ENCODE assay signal across 17 mouse cellular contexts in genomic region chr14:78692602-78693001, GRCm38 (mm10).
"Had no signal": no experiment of that assay in that cellular context is flagged by ENCODE, and none has a peak within 500 bp of the region (broad histone marks: within the 10 kb centered on the region; RNA-seq: fewer than 3 reads in every experiment).

No protein-coding gene starts in this region.

- H3K4me2 ChIP-seq: limb, embryonic 13.5 days; liver, embryonic 12.5 days; liver, embryonic 15.5 days; midbrain, embryonic 11.5 days; stomach, embryonic 15.5 days had no signal

- H3K4me1 ChIP-seq: limb, embryonic 10.5 days; limb, embryonic 13.5 days; liver, embryonic 12.5 days; liver, embryonic 15.5 days; stomach, embryonic 15.5 days had no signal

- ATAC-seq: intestine, embryonic 16.5 days; liver, embryonic 12.5 days had no signal

- H3K27me3 ChIP-seq: limb, embryonic 13.5 days; liver, embryonic 12.5 days; liver, embryonic 15.5 days; stomach, embryonic 15.5 days had no signal

- H3K27ac ChIP-seq: kidney, postnatal 0 days; limb, embryonic 10.5 days; limb, embryonic 13.5 days; liver, embryonic 12.5 days; liver, embryonic 15.5 days; stomach, embryonic 15.5 days had no signal

- H3K36me3 ChIP-seq: limb, embryonic 10.5 days; limb, embryonic 13.5 days; liver, embryonic 12.5 days; liver, embryonic 15.5 days; stomach, embryonic 15.5 days had no signal

- DNase-seq: kidney, adult 18-20 months; kidney, adult 9 months; kidney, postnatal 25 days; liver; midbrain, embryonic 14.5 days; right cerebral cortex, postnatal 14 days; spleen, adult 18-20 months; thymus, adult 18-20 months; thymus, postnatal 36 days had no signal

- H3K9me3 ChIP-seq: limb, embryonic 10.5 days; limb, embryonic 13.5 days; liver, embryonic 12.5 days; liver, embryonic 15.5 days; stomach, embryonic 15.5 days had no signal

- H3K4me3 ChIP-seq: limb, embryonic 10.5 days; limb, embryonic 13.5 days; liver, embryonic 12.5 days; liver, embryonic 15.5 days; stomach, embryonic 15.5 days had no signal

- H3K9ac ChIP-seq: limb, embryonic 13.5 days; liver, embryonic 12.5 days; liver, embryonic 15.5 days; stomach, embryonic 15.5 days had no signal
